Mouse (Mus musculus) bone marrow, adult 2 months (tissue): ENCODE data around the gene Stk31.

Experiments
- CTCF ChIP-seq: fragments of 200-500 bp; IDR thresholded peaks from 2 replicates; pipeline ENCODE4 v1.5.1; 2011; ENCODE audit warnings: low read length, control low read depth; ENCODE audit not compliant: control insufficient read depth, insufficient read depth
- POLR2A ChIP-seq: fragments of 200-500 bp; IDR thresholded peaks from 2 replicates; pipeline ENCODE4 v1.6.1; 2011; ENCODE audit warnings: low read depth, mild to moderate bottlenecking, control low read depth, low read length, borderline replicate concordance; ENCODE audit not compliant: control insufficient read depth

- TF ChIP-seq CTCF (no peak), POLR2A (no peak)
Measured at GRCm38 (mm10) chr6:49378328-49378727, 17.1 kb upstream of the Stk31 start.
